Mouse (Mus musculus) retina, adult 2 months (tissue): ENCODE data around the gene Parm1.

Experiments
- DNase-seq: peaks from one replicate; pipeline ENCODE4 v3.0.0-alpha.2; 2012; ENCODE audit warnings: low read depth, low spot score

Gene Parm1

GRCm38 (mm10) chr5:91517480-91518301, at the start of gene Parm1:
Gene Parm1, plus strand, starts transcription at chr5:91517615.
- peak; percentile 48 for DNase-seq

- no peak for DNase-seq
Observed at GRCm38 (mm10) chr5:91475241-91475640, 42.2 kb upstream of the Parm1 start.

GRCm38 (mm10) chr5:91476863-91477262, 40.6 kb upstream of the Parm1 start:
- no peak for DNase-seq

- DNase-seq: no peak
Observed at GRCm38 (mm10) chr5:91478673-91479072, 38.7 kb upstream of the Parm1 start.

- DNase-seq: no peak
Observed at GRCm38 (mm10) chr5:91480129-91480528, 37.3 kb upstream of the Parm1 start.

- no peak for DNase-seq
Observed at GRCm38 (mm10) chr5:91484324-91484723, 33.1 kb upstream of the Parm1 start.

- DNase-seq: no peak
Observed at GRCm38 (mm10) chr5:91494456-91494855, 23.0 kb upstream of the Parm1 start.

GRCm38 (mm10) chr5:91501361-91501760, 16.1 kb upstream of the Parm1 start:
- DNase-seq: no peak

- no peak for DNase-seq
Observed at GRCm38 (mm10) chr5:91502366-91502765, 15.0 kb upstream of the Parm1 start.

- DNase-seq: no peak
Observed at GRCm38 (mm10) chr5:91504320-91504922, 13.0 kb upstream of the Parm1 start.

GRCm38 (mm10) chr5:91517077-91517476, 338 bp upstream of the Parm1 start:
- no peak for DNase-seq

- no peak for DNase-seq
Observed at GRCm38 (mm10) chr5:91518302-91518790, 931 bp downstream of the Parm1 start.

GRCm38 (mm10) chr5:91518946-91519345, 1.5 kb downstream of the Parm1 start:
- no peak for DNase-seq

GRCm38 (mm10) chr5:91519521-91519920, 2.1 kb downstream of the Parm1 start:
- DNase-seq: no peak

GRCm38 (mm10) chr5:91532748-91533496, 15.5 kb downstream of the Parm1 start:
- no peak for DNase-seq

- no peak for DNase-seq
Observed at GRCm38 (mm10) chr5:91559071-91559610, 41.7 kb downstream of the Parm1 start.

- no peak for DNase-seq
Observed at GRCm38 (mm10) chr5:91559711-91560110, 42.3 kb downstream of the Parm1 start.

GRCm38 (mm10) chr5:91561394-91561793, 44.0 kb downstream of the Parm1 start:
- DNase-seq: no peak

GRCm38 (mm10) chr5:91562486-91562885, 45.1 kb downstream of the Parm1 start:
- no peak for DNase-seq

- DNase-seq: no peak
Observed at GRCm38 (mm10) chr5:91564054-91564453, 46.6 kb downstream of the Parm1 start.

- DNase-seq: no peak
Observed at GRCm38 (mm10) chr5:91565458-91565857, 48.0 kb downstream of the Parm1 start.

- no peak for DNase-seq
Observed at GRCm38 (mm10) chr5:91566591-91566990, 49.2 kb downstream of the Parm1 start.
